Mouse (Mus musculus): ENCODE results near the gene Art4. TPM values are rescaled to one million over a fixed set of nuclear protein-coding genes. Genes with fewer than 3 reads are reported as not detected.

Gene Art4
- total and polyA plus RNA-seq, 3 experiments: 0.34 to 1.0 (median 0.48) TPM

GRCm38 (mm10) chr6:136901010-136901409 lies 43.5 kb upstream of the Art4 start:
- Histone ChIP-seq H3K9me3 (replicated peaks; ENCODE audit: low read length) (no peaks in the 10 kb centered on the region), H3K9ac (ENCODE audit: insufficient read depth, low read depth) (no peak overlapping the region), H3K36me3 (replicated peaks in 1 of 2; ENCODE audit: control insufficient read depth in 1 of 2, insufficient read depth in 1 of 2, low read length in 1 of 2) (peaks cover 0 to 17% of the 10 kb centered on the region in 2 experiments), H3K4me2 (ENCODE audit: insufficient read depth, low read depth, poor library complexity, severe bottlenecking) (no peak overlapping the region), H3K27ac (ENCODE audit: insufficient read depth, low read depth) (no peak overlapping the region), H3K79me2 (replicated peaks; ENCODE audit: control insufficient read depth, extremely low read depth, insufficient read depth, poor library complexity, severe bottlenecking) (no peaks in the 10 kb centered on the region), H3K4me1 (ENCODE audit: control insufficient read depth in 1 of 2, insufficient read depth in 2 of 2) (peaks cover 0 to 19% of the 10 kb centered on the region in 2 experiments; a peak in 2 of 4 replicates), H3K4me3 (replicated peaks in 1 of 3; ENCODE audit: low read depth in 2 of 3, low read length in 2 of 3, poor library complexity in 1 of 3) (no peak overlapping the region), H3K27me3 (replicated peaks) (no peaks in the 10 kb centered on the region)
- dilution Hi-C loops (cut with MboI; ENCODE audit: extremely low pct_ligation_motif_present, extremely low pct_unique_long_range_greater_than_20kb, low sequenced_read_pairs) (no loop called here), in situ Hi-C loops (cut with MboI; ENCODE audit: low pct_ligation_motif_present, low pct_unique_long_range_greater_than_20kb, low sequenced_read_pairs) (no loop called here)
- DNase-seq (ENCODE audit: extremely low read depth): no peak
- no peak for TF ChIP-seq GABPA (IDR thresholded peaks at IDR 0.05; ENCODE audit: insufficient replicate concordance, low read depth, low read length)
- no peak for TF ChIP-seq PAX5 (IDR thresholded peaks at IDR 0.05; ENCODE audit: low read length)
- TF ChIP-seq USF2 (conservative IDR thresholded peaks at IDR 0.05; ENCODE audit: low read depth, low read length): no peak
- no peak for TF ChIP-seq ETS1 (conservative IDR thresholded peaks at IDR 0.05; ENCODE audit: low read depth, low read length)
- no peak for TF ChIP-seq ELF1 (IDR thresholded peaks at IDR 0.05; ENCODE audit: low read depth, low read length)
- TF ChIP-seq NELFE (IDR thresholded peaks at IDR 0.05; ENCODE audit: low read depth, low read length): no peak
- TF ChIP-seq CTCF (conservative IDR thresholded peaks at IDR 0.05 in 1 of 2, IDR thresholded peaks at IDR 0.05 in 1 of 2; ENCODE audit: low read depth in 2 of 2, low read length in 2 of 2): no peak

GRCm38 (mm10) chr6:136900369-136901009 lies 43.0 kb upstream of the Art4 start:
- no peaks in the 10 kb centered on the region for H3K27me3 ChIP-seq (replicated peaks)
- H3K36me3 ChIP-seq (replicated peaks in 1 of 2; ENCODE audit: control insufficient read depth in 1 of 2, insufficient read depth in 1 of 2, low read length in 1 of 2): peaks cover 0 to 16% of the 10 kb centered on the region in 2 experiments
- DNase-seq (ENCODE audit: extremely low read depth): no peak
- no peaks in the 10 kb centered on the region for H3K79me2 ChIP-seq (replicated peaks; ENCODE audit: control insufficient read depth, extremely low read depth, insufficient read depth, poor library complexity, severe bottlenecking)
- no peaks in the 10 kb centered on the region for H3K9me3 ChIP-seq (replicated peaks; ENCODE audit: low read length)
- H3K9ac ChIP-seq (ENCODE audit: insufficient read depth, low read depth): no peak overlapping the region
- in situ Hi-C loops (cut with MboI; ENCODE audit: low pct_ligation_motif_present, low pct_unique_long_range_greater_than_20kb, low sequenced_read_pairs) (no loop called here), dilution Hi-C loops (cut with MboI; ENCODE audit: extremely low pct_ligation_motif_present, extremely low pct_unique_long_range_greater_than_20kb, low sequenced_read_pairs) (no loop called here)
- H3K4me2 ChIP-seq (ENCODE audit: insufficient read depth, low read depth, poor library complexity, severe bottlenecking): no peak overlapping the region
- H3K4me1 ChIP-seq (ENCODE audit: control insufficient read depth in 1 of 2, insufficient read depth in 2 of 2): peaks cover 0 to 19% of the 10 kb centered on the region in 2 experiments; a peak in 2 of 4 replicates
- no peak overlapping the region for H3K27ac ChIP-seq (ENCODE audit: insufficient read depth, low read depth)
- H3K4me3 ChIP-seq (replicated peaks in 1 of 3; ENCODE audit: low read depth in 2 of 3, low read length in 2 of 3, poor library complexity in 1 of 3): no peak overlapping the region
- TF ChIP-seq KAT2A (IDR thresholded peaks at IDR 0.05; ENCODE audit: insufficient replicate concordance, low read length): no peak
- no peak for TF ChIP-seq RAD21 (IDR thresholded peaks at IDR 0.05; ENCODE audit: low read depth, low read length)
- TF ChIP-seq UBTF (IDR thresholded peaks at IDR 0.05; ENCODE audit: low read depth, low read length): no peak
- no peak for TF ChIP-seq JUN (IDR thresholded peaks at IDR 0.05; ENCODE audit: insufficient read depth, low read depth, low read length)
- no peak for TF ChIP-seq JUND (conservative IDR thresholded peaks at IDR 0.05; ENCODE audit: low read depth, low read length)
- no peak for TF ChIP-seq ELF1 (IDR thresholded peaks at IDR 0.05; ENCODE audit: low read depth, low read length)
- no peak for TF ChIP-seq SMC3 (IDR thresholded peaks at IDR 0.05; ENCODE audit: low read depth, low read length)
- TF ChIP-seq ETS1 (conservative IDR thresholded peaks at IDR 0.05; ENCODE audit: low read depth, low read length): no peak
- TF ChIP-seq MAFK (IDR thresholded peaks at IDR 0.05; ENCODE audit: insufficient replicate concordance, low read length): no peak
- TF ChIP-seq EP300 (IDR thresholded peaks at IDR 0.05; ENCODE audit: low read length): no peak
- no peak for TF ChIP-seq MXI1 (IDR thresholded peaks at IDR 0.05; ENCODE audit: low read depth, low read length)
- TF ChIP-seq NELFE (IDR thresholded peaks at IDR 0.05; ENCODE audit: low read depth, low read length): no peak
- TF ChIP-seq POLR2A (IDR thresholded peaks at IDR 0.05; ENCODE audit: low read depth, low read length): no peak
- TF ChIP-seq TBP (conservative IDR thresholded peaks at IDR 0.05; ENCODE audit: low read depth, low read length): no peak
- TF ChIP-seq CTCF (conservative IDR thresholded peaks at IDR 0.05 in 1 of 2, IDR thresholded peaks at IDR 0.05 in 1 of 2; ENCODE audit: low read depth in 2 of 2, low read length in 2 of 2): no peak
- no peak for TF ChIP-seq NRF1 (IDR thresholded peaks at IDR 0.05; ENCODE audit: low read depth, low read length)
- TF ChIP-seq MYC (IDR thresholded peaks at IDR 0.05; ENCODE audit: low read depth, low read length): no peak
- no peak for TF ChIP-seq PAX5 (IDR thresholded peaks at IDR 0.05; ENCODE audit: low read length)

Measured in CH12.LX (cell line).